Mouse (Mus musculus) fibroblast of lung, adult 2 months (primary cell): ENCODE data around the gene Calml4.
"Not testable (repeated sequence)": the region's sequence is repeated elsewhere in the genome, so short reads cannot be mapped to it uniquely, and the experiment has no call there.

Source experiments
- DNase-seq: peaks from one replicate; pipeline ENCODE4 v3.0.0-alpha.2; 2011; ENCODE audit warnings: low read depth

Calml4 gene

DNA sequence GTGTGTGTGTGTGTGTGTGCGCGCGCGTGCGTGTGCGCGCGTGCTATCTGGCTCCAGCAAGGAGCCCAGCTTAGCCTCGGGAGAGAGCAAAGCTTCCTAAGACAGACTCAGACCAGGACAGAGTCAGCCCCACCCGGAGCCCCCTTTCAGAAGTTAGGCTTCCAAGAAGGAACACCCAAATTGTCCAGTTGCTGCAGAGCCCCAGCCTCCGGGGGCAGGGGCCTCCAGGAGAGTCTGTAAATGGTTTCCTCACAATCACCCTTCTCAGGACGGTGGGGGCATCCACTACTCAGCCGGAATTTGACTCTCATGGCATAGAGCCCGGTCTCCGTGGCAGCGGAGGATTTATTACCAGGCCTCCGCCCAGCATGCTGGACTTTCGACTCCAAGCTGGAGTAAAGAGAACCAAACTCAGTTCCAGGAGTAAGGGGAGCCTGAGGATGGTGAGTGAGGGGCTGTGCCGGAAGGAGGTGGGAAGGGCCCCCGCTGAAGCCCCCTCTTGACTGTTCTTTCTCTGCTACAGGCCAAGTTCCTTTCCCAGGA lies at the start of gene Calml4:
Gene Calml4, plus strand, starts transcription at position 362 of the 543 bp plus-strand sequence.
- peak; percentile 61 for DNase-seq

DNA sequence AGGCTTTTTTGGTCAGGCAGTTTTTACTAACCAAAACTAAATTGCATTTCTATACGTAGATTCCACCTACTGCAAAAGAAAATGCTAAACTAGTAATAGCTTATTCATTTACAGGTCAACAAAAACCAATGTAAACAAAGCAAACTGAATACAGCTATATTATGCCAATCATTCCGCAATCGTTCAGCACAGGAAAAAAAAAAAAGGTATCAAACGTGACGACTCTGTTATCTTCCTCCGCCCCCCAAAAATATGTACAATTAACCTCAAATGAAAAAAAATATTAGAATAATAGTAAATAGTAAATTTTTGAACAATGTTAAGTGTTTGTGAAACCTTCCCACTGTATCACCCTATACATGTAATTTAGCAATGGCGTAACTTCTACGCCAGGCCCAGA lies 47.8 kb upstream of the Calml4 start:
- DNase-seq, result no peak

DNA sequence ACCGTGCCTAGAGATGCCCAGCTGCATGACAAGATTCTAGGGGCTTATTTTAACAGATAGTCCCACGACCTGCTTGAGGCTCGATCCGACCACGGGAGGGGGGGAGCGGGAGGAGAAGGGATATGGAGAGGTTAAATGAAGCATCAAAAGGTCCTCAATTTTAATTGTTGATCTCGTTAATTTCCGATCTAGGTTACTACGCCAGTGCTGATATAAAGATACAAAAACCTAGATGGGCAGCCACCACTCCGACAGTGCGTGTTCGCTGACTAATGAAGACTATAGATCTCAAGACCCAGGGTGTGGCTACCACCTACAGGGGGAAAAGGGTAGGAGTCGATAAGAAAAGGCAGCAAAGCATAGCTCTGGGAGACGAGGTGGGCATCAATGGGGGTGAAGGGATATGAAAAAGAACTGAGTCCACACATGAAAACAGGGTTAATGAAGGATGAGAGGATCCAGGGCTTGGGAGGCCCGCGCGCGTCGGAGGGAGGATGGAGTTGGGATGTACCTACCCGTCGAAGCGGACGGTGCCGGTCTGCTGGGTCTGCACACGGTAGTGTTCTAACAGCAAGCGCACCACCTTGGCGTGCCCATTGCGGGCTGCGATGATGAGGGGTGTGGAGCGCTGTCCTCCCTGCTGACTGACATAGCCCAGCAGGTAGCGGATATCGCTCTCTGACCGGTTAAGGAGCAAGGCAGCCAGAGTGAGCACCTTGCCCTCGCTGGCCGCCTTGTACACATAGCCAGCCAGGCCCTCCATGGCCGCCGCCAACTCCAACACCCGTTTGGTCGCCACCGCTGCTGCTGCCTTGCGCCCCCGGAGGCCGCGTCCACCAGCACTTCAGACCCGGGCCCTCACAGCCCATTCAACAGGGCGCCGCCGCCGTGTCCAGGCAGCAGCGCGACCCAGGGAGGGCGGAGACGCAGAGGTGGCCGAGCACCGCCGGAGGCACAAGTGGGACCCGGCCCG lies 47.1 kb upstream of the Calml4 start:
- DNase-seq, result no peak

DNA sequence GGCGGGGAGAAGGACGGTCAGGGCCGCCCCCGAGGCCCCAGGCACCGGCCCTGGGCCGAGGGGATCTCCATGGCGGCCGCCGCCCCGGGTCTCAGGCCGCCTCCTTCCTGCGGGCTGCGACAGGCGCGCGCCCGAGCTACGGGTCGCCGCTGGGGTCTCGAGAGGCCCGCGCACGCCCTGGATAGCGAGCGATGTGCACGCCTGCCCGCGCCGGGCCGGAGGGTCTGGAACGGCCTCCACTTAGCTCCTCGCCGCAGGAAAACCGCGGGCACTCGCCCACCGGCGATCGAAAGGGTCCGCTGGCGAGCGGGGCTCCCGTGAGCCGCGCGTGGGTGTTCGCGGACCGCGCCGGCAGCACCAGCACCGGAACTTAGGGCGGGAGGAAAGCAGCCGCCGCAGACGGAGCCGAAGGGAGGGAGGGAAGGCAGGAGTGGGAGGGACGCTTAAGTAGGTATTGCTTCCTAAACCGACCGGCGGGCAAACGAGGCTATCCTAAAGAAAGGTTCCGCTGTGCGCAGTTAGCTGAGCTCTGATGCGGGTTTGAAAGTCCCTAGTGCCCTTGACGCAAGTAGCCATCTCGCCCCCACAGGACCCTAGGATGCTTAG lies 46.3 kb upstream of the Calml4 start, which contains the start of gene Fem1b:
Gene Fem1b, minus strand, starts transcription at position 419 of the 606 bp plus-strand sequence.
- DNase-seq, result peak; percentile 83

DNA sequence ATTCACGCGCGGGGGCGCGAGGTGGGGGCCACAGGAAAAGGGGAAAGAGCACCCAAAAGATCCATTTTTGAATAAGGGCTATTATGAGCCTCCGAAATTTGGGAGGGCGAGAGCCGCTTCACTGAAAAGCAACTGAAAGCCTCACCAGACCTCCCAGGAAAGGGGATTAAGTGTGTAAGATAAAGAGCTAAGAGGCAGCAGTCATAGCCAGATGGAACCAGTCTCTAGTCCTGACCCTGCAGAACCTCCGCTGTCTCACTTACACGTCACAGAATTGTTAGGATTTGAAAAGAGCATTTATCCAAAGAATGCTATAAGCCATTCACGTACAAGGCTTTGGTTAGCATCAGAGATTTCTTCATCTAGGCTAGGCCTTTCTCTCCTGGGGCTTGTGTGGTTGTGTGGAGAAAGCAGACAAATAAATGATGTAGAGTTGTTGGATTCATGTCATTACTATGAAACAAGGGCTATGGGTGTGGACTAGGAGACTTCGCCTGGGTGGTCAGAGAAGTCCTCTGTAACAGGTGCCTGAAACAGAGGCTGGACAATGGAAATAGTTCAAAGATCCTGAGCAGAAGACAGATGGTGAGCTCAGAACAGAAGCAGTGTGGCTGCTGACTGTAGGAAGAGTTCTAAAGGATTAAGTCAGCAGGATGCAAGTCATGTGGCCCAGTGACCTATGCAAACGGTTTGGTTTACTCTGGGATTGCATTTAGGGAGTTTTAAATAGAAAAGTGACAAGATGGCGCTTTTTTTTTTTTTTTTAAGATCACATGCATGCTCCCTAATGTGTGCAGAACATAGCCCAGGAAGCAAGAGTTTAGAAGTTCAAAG lies 45.4 kb upstream of the Calml4 start:
- peak; percentile 15 for DNase-seq

DNA sequence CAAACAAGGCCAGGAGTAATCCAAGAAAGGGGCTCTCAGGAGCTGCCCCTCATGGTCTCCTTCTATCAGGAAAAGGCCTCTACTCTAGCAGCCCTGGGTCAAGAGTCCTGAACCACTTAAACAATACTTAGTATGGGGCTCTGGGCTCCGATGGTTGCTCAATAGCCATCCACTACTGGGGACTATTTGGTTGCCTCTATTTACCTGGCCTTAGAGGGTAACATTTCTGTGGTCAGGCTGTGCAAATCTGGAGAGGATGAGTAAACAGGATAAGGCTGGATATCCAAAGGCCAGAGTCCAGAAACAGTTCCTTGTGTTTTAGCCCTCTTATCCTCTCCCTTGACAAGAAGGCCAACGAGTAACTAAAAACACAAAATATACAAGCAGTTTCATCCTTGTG lies 43.1 kb upstream of the Calml4 start:
- DNase-seq, result no peak

DNA sequence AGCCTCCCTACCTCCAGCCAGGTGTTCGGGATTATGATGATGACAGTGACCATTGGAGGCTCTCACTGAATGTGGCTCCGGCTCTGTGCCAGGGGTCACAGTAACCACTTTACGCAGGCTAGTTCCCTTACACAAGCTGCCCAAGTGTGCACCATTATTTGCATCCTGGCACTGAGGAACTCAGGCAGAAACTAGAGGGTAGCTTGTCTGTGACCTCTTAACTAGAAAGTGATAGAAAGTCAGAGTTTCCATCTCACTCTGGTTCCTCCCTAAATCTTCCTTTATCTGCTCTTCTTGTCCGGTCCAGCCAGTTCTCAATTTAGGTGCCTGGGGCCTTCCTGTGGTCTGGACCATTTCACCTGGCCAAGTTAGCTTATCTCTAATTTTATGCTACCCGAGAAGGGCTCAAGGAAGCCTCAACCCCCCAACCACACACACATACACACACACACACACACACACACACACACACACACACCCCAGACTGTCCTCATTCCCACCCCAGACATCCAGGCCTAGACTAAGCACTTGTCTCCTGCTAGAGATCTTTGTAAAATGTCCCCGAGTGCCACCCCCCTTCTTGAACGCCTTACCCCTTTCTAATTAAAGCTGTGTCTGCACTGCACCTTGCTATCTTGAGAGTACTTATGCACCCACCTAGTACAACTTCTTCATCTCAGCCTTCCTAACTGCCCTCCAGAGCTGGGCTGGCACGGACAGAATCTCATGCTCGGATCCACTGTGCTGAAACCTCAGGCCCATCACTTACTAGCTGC lies 41.4 kb upstream of the Calml4 start:
- no peak for DNase-seq

DNA sequence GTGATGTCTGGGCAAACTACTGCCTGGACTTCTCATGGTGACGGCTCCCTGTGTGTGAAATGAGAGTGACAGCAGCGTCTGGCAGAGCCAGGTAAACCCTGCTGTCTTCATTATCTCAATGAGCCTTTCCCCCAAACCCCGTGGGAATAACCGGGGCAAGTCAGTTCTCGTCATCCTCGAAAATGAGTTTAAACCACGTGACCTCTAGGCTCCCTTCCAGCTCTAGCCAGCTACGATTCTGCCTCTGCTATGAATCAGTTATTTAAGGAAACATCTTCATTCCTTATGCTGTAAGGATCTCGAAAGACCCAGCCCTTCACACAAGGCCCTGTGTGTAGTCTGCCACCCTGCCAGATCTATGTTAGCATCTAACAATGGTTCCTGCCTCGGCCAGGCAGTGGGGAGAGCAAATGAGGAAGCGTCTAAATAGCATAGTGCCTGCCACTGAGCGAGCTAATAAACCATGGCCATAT lies 40.7 kb upstream of the Calml4 start:
- DNase-seq, result peak; percentile 46

DNA sequence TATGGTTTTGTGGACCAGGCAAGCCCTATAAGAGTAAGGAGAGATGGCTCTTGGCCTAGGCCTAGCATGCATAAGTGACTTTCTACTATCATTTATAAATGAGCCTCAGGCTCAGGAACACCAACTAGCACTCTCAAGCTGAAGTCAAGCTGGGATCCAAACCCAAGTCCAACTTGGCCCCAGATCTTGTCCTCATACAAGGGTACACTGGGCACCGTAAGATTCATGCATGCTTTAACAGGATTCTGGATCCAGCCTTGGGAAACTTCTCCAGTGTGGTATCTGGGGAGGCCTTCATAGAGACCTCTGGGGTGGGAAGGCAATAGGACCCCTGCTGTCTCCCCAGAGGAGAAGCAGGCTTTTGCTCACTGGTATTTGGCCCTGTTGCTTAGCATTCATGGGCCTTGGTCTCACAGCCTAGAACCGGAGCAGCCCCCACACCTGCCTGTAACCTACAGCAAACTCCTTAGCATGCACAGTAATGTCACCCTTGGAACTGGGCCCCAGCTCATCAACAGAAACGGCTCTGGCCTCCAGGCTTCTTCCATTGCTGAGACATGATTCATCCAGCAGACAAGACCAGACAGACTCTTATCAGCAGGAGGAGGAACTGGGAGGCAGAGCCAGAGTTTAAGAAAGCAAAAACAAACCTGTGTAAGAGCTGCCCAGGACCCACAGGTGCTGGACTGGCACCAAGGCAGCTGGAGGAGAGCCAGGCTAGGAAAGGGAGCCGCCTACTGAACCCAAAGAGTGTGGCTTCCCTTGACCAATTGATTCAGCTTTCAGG lies 39.9 kb upstream of the Calml4 start:
- peak; percentile 21 for DNase-seq

DNA sequence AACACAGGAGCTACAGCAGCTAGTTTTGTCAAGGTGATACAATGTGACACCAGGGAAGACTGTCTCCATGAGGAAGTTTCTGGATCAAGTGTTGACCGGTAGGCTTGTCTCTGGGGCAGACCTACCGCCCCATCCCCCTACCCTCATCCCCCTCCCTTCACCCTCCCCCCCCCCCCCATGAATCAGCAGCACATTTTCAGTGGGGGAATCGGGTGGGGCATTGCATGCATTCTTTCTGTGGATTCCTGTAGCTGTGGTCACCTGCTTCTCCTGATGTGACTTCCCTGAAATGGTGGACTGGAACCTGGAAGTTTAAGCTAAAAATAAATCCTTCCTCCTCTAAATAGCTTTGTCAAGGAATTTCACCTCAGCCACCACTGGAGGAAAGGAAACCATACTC lies 38.4 kb upstream of the Calml4 start:
- no peak for DNase-seq

DNA sequence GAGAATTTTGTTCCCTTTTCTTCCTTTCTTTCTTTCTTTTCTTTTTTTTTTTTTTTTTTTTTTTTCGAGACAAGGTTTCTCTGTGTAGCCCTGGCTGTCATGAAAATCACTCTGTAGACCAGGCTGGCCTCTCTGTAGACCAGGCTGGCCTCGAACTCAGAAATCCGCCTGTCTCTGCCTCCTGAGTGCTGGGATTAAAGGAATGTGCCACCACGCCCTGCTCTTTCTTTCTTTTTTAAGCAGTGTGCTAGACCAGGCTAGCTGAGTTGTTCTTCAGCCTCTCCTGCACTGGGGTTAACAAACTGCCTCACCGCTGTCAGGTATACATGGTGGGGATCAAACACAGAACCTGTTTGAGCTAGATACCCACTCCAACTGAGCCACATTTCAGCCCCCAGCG lies 38.0 kb upstream of the Calml4 start:
- DNase-seq, result not testable (repeated sequence)

DNA sequence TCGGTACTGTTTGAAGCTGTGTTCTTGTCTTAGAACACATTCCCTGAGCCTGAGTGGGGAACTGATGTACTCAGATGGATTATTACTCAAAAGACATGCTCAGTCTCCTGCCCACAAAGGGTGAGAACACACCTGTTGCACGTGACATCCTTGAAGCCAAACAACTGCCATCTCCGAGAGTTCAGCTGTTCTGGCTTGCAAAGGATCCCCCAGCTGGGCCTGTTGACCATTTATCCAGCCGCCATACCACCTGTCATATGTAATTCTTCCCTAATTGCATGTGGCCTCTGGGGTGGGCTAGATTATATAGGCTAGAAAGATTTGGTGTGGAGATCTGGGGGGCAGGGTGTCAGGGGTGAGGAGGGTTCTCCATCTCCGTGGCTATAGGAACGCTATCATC lies 37.1 kb upstream of the Calml4 start:
- no peak for DNase-seq

DNA sequence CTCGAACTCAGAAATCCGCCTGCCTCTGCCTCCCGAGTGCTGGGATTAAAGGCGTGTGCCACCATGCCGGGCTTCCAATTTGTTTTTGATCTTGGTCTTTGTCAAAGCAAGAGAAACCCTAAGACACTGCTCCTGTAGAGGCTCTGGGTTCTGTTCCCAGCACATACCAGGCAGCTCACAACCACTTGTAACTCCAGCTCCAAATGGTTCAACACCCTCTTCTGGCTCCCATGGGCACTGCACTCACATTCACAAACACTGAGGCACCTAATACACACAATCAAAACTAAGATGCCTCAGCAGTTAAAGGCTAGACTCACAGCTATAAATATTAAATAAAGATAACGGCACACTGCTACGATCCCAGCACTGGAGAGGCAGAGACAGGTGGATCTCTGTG lies 36.1 kb upstream of the Calml4 start:
- DNase-seq, result no peak

DNA sequence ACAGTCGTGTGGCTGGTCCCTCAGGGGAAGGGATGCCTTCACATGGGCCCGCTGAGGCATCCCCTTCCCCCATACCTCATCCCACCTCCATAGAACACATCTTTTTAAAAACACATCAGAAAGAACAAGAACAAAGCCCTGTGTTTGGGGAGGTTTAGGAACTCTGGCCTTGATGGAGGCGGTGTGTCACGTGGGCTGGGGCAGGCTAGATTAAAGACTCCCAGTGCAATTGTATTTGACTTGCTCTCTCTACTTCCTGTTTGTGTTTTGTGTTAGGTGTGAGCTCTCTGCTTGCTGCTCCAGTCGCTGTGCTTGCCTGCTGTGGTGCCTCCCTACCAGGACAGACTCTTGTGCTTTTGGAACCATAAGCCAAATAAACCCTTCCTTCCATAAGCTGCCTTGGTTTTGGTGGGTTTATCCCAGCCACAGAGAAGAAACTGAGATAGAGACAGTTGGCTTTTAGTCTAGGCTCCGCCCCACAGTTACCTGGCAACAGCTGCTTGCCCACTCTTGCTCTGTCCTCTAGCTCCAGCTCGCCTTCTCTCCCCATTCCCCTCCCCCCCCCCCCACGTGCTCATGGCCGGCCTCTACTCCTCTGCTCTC lies 32.0 kb upstream of the Calml4 start:
- no peak for DNase-seq

DNA sequence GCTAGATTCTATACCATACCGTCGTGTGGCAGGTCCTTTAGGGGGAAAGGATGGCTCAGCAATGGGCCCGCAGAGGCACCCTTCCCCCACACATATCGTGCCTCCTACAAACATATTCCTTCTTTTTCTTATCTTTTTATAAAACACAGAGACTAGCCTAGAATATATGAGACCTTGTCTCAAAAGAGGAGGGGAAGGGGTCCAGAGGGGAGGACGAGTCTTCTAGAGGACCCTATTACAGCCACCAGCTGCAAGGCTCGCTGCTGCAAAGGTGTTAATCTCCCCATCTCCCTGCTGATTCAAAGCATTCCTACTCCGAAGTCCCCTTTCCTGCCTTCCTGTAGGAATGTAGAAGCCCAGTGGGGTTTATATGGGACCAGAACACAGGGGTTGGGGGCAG lies 31.4 kb upstream of the Calml4 start:
- DNase-seq, result no peak

DNA sequence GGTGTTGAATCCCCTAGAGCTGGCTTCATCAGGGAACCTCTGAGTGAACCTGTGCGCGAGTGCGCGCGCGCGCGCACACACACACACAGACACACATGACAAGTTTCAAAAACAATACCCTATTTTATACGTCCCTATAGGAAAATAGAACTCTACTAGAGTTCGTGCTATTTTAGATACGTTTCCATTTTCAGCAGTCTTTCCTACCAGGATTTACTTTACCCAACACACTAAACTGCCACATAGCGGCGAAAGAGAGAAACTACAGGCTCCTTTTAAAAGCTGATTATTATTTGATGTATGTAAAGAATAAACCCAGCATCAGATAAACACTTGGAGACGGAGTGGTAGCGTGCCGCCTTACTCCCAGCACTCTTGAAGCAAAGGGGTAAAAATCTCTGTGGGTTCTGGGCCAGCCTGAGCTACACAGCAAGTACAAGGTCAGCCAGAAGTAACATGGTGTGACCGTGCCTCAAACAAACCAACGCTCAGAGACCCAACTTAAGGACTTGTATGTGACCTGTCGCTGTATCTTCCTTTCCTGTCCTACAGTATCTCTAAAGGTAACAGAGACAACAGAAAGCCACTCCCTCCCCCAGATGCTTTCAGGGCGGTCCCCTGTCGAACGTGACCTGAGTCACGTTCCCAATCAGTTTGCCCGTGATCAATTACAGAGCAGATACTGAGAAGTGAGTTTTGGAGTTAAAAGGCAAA lies 29.8 kb upstream of the Calml4 start:
- DNase-seq, result no peak

DNA sequence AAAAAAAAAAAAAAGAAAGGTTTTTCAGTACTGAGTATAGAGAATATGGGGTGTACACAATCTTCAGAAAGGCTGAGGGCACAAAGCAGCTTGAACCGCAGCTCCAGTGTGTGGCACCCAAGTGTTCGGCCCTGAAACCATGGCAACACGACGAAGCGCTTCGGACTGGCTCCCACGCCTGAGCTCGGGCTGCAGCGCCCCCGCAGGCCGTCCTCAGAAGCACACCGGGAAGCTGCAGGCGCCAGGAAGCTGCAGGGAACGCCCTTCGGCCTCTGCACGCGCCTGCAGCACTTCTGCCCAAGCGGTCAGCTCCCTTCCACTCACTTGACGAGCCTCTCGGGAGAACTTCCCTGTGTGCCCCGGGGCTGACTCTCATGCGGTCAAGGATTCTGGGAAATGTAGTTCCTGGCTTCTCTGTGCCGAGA lies 29.2 kb upstream of the Calml4 start:
- DNase-seq, result peak; percentile 96

DNA sequence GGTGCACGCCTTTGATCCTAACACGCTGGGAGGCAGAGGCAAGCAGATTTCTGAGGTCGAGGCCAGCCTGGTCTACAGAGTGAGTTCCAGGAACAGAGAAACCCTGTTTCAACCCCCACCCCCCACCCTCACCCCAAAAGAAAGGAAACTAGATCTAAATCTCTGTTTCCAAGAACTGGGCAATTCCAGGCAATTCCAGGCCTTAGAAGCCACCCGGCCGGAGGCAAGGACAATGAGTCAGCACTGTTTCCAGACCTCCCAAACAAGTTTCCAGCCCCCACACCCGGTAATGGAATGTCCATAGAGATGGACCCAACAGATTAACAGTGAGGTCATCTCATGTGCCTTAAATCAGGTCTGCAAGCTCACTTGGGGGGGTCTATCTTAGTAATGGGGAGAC lies 28.0 kb upstream of the Calml4 start:
- no peak for DNase-seq

DNA sequence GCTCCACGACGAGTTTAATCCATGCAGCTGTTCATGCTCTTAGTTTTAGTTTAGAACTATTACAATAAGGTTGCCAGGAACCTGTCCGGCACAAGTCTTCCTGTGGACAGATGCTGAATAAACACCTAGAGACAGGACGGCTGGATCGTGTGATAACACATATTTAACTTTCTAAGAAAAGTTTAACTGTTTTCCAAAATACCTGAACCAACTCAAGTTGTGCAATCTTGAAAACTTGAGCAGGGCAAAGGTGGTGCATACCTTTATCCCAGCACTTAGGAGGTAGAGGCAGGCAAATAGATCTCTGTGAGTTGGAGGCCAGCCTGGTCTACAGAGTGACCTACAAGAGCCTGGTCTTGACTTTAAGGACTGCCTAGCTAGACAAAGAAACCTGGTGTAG lies 23.0 kb upstream of the Calml4 start:
- no peak for DNase-seq
